Mouse (Mus musculus) ZHBTc4 (cell line): ENCODE measurements around the gene Cd300lb.

Experiments used
- DNase-seq: peaks from one replicate; pipeline ENCODE4 v3.0.0-alpha.2; 2011; ENCODE audit warnings: low read depth, low spot score

Gene Cd300lb

GRCm38 (mm10) chr11:114934144-114934543, at the start of gene Cd300lb:
Gene Cd300lb, minus strand, starts transcription at chr11:114934386.
- no peak for DNase-seq

- DNase-seq: no peak
Observed at GRCm38 (mm10) chr11:114981866-114982265, 47.7 kb upstream of the Cd300lb start.

GRCm38 (mm10) chr11:114972726-114973125, 38.5 kb upstream of the Cd300lb start:
- no peak for DNase-seq

DNA sequence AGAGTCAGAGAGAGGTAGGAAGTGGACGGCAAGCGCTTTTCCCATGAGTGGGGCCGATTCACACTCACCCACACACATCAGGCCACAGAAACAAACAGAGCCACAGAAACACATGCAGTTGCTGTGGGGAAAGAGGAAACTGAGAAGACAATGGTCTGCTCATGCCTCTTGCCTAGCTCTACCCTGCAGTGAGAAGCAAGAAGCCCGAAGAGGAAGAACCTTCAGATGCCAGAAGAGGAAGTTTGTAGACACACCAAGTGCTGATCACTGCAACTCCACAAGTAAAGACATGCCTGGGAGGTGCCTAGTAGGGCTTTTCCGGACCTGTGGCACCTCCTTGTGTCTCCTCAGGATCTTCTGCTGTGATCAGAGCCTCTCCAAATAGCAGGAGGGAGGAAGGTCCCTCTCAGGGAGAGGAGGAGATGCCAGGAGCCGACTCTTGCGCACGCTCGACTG, 34.6 kb upstream of the Cd300lb start, which contains the start of gene Cd300c:
TSS of gene Cd300c (minus strand) at position 406 of the 456 bp plus-strand sequence.
- no peak for DNase-seq

DNA sequence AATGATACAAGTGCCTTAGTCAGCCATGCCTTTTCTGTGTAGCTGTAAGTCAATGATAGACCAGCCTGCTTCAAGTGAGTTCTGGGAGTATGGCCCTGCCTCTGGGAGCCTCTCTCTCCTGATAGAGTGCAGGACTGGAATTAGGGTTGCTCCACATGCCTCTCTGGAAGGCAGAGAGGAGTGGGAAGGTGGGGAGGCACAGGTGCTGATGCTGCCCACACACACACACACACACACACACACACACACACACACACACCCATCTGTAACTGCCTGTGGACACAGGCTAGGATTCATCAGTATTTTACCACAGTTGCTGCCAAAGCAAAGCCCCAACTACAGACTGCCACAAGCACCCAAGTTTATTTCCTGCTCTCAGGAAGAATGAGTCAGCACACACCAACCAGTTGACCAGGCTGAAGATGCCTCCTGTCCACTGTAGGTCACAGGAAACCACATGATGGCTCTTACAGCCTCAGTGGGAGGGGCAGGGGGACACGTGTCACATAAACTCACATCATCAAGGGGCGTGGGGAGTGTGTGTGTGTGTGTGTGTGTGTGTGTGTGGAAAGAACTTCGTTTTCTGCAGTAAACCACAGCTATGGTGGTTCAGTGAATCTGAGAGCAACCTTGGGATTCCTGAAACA, 31.1 kb upstream of the Cd300lb start:
- no peak for DNase-seq

DNA sequence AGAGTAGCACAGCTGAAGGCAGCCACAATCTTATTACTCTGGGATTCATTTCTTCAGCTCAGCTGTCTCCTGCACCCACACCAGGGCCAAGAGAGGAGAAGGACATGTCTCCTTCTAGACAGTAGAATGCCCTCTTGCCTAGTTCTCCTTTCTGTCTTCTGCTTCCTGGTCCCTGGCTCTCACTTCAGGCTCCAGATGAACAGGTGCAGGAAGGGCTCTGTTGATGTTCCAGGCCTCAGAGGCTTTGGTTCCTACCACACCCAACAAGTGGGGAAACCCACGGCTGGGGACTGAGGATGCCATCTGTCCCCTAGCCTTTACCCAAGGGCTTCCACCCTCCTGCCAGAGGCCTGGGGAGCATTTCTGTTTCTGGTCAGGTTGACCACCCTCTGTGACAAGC, 26.2 kb upstream of the Cd300lb start:
- no peak for DNase-seq

- DNase-seq: no peak
Observed at GRCm38 (mm10) chr11:114933591-114933990, 595 bp downstream of the Cd300lb start.

- DNase-seq: no peak
Observed at GRCm38 (mm10) chr11:114931041-114931440, 3.1 kb downstream of the Cd300lb start.

GRCm38 (mm10) chr11:114929581-114929980, 4.6 kb downstream of the Cd300lb start:
- DNase-seq: no peak

- peak; percentile 82 for DNase-seq
Observed at GRCm38 (mm10) chr11:114923961-114924360, 10.2 kb downstream of the Cd300lb start.

- DNase-seq: no peak
Observed at GRCm38 (mm10) chr11:114922439-114922838, 11.7 kb downstream of the Cd300lb start.

- DNase-seq: no peak
Observed at GRCm38 (mm10) chr11:114917120-114917519, 17.1 kb downstream of the Cd300lb start.

DNA sequence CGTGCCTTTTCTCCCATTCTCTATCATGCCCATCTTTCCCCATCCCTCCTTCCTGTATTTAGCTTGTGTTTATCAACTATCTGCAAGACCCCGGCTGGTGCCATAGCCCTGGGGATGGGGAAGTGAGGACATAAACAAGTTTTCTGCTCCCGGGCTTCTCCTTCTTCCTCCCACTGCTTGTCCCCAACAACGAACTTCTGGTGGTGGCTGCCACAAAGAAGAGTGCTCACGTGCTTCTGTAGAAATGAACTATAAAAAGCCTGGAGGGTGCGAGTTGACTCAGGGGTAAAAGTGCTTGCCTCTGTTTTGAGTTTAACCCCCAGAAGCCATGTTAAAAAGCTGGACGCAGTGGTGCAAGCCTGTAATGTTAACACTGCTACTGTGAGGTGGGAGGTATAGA, 19.2 kb downstream of the Cd300lb start:
- DNase-seq: no peak

GRCm38 (mm10) chr11:114912847-114913246, 21.3 kb downstream of the Cd300lb start:
- peak; percentile 82 for DNase-seq

DNA sequence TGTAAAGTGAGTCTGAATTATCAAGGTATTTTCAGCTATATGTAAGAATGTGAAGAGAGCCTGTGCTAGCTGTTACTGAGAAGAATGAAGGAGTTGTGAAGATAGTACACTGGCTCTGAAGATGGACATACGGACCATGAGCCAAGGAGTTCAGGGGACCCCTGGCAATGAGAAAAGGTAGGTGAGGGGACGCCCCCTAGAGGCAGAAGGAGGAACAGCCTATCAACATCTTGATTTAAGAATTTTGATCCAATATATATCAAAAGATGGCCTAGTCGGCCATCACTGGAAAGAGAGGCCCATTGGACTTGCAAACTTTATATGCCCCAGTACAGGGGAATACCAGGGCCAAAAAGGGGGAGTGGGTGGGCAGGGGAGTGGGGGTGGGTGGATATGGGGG, 24.6 kb downstream of the Cd300lb start:
- peak; percentile 26 for DNase-seq

- DNase-seq: no peak
Observed at GRCm38 (mm10) chr11:114908086-114908485, 26.1 kb downstream of the Cd300lb start.

GRCm38 (mm10) chr11:114907567-114907966, 26.6 kb downstream of the Cd300lb start:
- no peak for DNase-seq

- DNase-seq: no peak
Observed at GRCm38 (mm10) chr11:114903224-114903623, 31.0 kb downstream of the Cd300lb start.

DNA sequence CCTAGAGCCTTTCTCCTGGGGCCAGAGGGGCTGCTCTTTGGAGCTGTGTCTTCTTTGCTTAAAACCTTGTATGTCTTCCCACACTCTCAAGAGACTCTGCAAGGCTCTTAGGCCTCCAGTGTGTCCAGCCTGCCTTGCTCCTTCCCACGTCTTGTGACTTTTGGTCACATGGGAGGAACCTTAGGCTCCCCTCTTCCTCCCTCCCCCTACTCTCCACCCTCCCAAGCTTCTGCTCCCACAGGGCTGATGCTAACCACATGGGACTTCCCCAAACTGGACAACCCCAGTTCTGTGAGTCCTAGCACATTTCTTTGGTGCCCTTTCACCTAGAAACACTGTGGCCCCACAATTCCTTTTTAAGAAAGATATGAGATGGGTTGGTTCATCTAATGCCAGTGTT, 36.2 kb downstream of the Cd300lb start:
- no peak for DNase-seq

DNA sequence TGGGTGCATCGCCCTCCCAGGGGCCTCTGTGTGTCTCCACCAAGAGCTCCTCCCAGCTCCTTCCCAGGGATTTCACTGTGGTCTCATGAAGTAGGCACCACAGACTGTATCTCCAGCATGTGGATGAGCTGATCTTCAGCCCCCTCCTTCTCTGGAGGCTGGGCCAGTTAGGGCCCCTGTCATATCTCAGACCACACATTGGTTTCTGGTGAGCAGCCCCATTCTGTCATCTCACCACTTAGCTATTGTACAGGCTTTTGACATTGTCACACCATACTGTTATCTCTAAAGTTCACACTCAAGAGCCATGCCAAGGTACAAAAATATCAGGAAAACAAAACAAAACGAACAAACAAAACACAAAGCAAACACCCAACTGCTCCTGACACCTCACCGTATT, 38.1 kb downstream of the Cd300lb start:
- DNase-seq: no peak

- DNase-seq: no peak
Observed at GRCm38 (mm10) chr11:114890542-114890941, 43.6 kb downstream of the Cd300lb start.

DNA sequence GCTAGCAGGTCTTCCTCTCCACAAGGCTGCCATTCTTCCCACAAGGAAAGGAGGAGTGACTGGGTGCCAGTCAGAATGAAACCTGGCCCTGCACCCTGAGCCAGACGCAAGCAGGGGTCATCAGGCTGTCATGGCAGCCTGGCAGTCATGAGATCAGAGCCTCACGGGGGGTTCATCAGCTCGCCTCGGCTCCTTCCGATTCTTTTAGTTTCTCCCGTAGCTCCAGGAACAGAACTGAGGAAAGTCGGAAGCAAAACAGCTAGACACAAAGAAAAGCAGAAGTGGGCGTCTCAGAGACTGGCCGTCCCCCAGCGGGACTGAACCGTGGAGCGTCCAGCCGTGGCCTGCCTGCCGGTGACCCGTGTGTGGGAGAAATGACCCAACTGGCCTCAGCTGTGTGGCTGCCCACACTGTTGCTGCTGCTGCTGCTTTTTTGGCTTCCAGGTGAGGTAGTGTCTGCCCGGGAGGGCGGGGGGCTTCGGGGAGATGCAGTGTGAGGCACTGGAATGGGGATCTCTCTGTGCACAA, 44.1 kb downstream of the Cd300lb start, which contains the start of gene Cd300a:
TSS of gene Cd300a (plus strand) at position 51 of the 528 bp plus-strand sequence.
- DNase-seq: no peak

- DNase-seq: no peak
Observed at GRCm38 (mm10) chr11:114884380-114885100, 49.6 kb downstream of the Cd300lb start.
